Mouse (Mus musculus): ENCODE data around the gene Nipsnap3b. TPM values are rescaled to one million over a fixed set of nuclear protein-coding genes. Genes with fewer than 3 reads are reported as not detected.

The Nipsnap3b gene
- total RNA-seq (2021): 10 to 100 TPM; 14.4 to 17.6 TPM

DNA sequence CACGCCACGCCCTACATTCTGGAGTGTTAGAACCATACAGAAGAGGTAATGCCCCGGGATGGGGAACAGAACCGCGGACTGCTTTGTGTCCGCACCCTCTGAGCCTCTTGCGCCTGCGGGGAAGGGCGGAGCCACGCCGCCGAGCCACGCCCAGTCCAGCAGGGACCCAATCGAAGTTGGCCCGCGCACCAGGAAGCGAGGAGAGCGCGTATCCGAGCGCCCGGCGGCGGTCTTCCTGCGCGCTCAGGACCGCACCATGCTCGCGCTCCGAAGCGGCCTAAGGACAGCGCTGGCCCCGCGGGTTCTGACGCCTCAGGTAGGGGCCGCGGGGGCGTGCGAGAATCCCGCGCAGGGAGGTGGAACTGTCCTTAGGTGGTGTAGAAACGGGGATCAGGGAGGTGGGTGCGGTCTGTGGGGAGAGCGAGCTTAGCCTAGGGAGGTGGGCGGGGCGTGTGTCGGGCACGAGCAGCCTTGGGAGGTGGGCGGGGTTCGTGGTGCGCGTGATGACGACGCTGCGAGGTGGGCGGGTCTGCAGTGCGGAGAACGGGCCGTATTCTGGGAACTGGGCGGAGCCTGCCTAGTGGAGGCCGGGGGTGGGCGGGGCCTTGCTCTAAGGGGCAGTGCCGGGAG lies at the start of gene Nipsnap3b:
Gene Nipsnap3b (plus strand): TSS at position 149 of the 630 bp plus-strand sequence.
- DNase-seq (ENCODE audit: extremely low spot score in 1 of 2, low spot score in 1 of 2): peak; percentile 87 to 97

DNA sequence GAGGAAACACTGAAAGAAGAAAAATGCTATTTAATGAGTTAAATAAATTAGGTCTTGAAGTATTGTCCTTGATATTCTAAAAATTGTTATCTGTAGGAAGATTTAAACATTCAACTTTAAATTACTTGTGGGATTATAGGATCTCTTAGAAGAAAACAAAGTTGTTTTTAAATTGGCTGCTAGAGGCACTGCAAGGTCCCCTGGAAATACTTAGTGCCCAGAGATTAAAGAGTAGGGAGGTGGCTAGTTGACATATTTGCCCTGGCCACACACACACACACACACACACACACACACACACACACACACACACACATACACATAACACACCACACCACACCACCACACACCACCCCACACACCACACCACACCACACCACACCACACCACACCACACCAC lies 47.4 kb upstream of the Nipsnap3b start, which contains the start of gene Olfr270:
Gene Olfr270 (plus strand): TSS at position 301 of the 400 bp plus-strand sequence.
- no peak for DNase-seq (ENCODE audit: extremely low spot score in 1 of 2, low spot score in 1 of 2)

- no peak for DNase-seq (ENCODE audit: extremely low spot score in 1 of 2, low spot score in 1 of 2)
Observed at GRCm38 (mm10) chr4:52985216-52985615, 26.5 kb upstream of the Nipsnap3b start.

GRCm38 (mm10) chr4:52986266-52986665 lies 25.4 kb upstream of the Nipsnap3b start:
- DNase-seq (ENCODE audit: extremely low spot score in 1 of 2, low spot score in 1 of 2): no peak

DNA sequence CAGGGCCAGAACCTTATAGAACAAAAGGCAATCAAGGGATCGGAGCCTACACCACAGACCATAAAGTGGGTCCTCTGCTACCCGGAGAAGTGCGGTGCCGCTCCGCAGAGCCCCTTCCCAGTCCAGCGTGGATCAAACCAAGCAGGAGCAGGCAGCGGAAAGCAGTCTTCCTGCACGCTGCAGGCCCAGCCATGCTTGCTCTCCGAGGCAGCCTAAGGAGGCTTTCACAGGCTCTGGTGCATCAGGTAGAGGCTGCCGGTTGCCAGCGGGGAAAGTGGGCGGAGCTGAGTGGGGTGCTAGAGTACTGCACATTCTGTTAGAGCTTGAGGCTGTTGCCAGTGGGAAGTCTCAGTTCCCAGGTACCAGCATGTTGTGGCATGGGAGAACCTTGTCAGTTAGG lies 22.4 kb upstream of the Nipsnap3b start, which contains the start of gene Nipsnap3a:
Gene Nipsnap3a (plus strand): TSS at position 25 of the 400 bp plus-strand sequence.
- DNase-seq (ENCODE audit: extremely low spot score in 1 of 2, low spot score in 1 of 2): no peak

DNA sequence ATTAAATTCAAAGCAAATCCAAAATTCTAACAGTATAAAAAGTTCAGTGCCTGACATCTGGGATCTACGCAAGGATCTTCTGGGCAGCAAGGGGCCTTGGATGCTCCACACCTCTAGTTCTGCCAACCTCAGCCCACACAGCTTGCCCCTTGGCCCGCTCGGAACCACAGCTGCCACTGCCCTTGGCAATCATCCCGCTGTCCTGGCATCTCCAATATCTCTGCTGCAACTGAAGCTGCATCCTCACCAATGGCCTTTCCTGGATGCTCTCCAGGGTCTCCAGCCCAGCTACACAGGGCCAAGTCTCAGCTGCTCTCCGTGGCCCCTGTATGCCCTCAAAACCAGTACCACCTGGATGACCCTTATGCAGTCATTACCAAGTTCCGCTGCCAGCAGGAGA lies 12.2 kb upstream of the Nipsnap3b start:
- DNase-seq (ENCODE audit: extremely low spot score in 1 of 2, low spot score in 1 of 2): no peak

GRCm38 (mm10) chr4:53000154-53000553 lies 11.5 kb upstream of the Nipsnap3b start:
- DNase-seq (ENCODE audit: extremely low spot score in 1 of 2, low spot score in 1 of 2): no peak

DNA sequence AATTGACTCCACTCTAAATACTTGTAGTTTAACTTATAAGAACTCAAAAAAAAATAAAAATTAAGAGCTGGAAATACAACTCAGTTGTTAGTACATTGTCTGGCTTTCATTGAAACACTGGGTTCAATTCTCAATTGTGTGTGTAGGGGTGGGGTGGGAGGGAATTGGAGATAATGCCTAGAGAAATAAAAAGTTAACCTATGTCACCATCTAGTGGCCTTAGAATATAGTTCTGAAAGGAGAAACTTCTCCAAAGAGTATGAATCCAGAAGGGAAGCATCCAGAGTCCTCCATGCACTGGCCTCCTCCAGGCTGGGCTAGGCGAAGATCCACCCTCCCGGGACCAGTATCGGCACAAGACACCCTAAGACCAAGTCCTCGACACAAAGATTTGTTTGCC lies 2.5 kb upstream of the Nipsnap3b start:
- no peak for DNase-seq (ENCODE audit: extremely low spot score in 1 of 2, low spot score in 1 of 2)

DNA sequence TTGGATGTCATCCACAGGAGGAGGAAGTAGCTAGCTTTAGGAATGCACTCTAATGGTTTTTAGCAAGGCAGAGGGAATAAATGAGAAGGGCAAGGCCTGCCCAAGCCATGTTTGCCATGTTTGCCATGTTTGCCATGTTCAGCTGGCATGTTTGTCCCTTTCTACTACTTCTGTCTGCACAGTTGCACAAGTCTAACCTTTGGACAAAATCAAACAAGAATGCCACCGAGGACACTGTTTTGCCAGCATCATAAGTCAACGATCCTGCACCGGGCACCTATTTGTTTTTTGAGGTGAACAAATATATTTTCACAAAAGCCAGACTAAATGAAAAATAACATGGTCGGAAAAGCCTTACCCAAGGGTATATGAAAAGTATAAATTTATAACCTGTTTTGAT lies 1.8 kb upstream of the Nipsnap3b start:
- DNase-seq (ENCODE audit: extremely low spot score in 1 of 2, low spot score in 1 of 2): no peak

DNA sequence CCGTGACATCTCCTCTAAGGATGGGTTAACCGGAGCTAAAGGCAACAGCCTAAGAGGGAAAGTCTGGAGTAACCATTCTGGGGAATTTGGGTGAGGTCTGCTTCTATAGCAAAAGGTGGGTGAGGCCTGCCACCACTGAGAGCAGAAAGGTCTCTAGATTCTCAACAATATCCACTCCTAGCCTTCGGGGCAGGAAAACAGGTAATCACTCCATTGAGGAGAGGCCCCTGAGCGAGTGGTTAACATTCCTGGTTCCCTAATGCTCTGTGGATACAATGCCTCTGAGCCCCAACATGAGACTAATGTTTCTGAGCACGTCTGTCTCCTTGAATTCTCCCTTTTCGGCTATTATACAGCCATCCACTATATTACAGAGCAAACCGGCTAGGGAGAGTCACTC lies 2.7 kb downstream of the Nipsnap3b start:
- no peak for DNase-seq (ENCODE audit: extremely low spot score in 1 of 2, low spot score in 1 of 2)

GRCm38 (mm10) chr4:53015024-53015423 lies 3.3 kb downstream of the Nipsnap3b start:
- no peak for DNase-seq (ENCODE audit: extremely low spot score in 1 of 2, low spot score in 1 of 2)

DNA sequence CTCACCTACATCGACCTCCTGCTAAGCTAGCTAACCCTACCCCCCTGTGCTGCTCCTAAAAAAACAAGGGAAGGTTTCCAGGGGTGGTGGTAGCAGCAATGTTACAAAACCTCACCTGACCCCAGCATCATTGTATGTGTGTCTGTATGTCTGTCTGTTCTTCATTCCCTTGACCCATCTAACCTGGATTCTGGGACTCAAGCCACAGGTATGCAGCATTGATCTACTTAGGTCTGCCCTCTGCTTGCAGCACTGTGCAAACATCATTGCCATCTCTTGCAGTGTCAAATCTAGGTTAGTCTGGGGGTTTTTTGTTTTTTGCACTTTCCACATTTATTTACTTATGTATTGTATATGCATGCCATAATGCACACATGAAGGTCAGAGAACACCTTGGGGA lies 6.7 kb downstream of the Nipsnap3b start:
- no peak for DNase-seq (ENCODE audit: extremely low spot score in 1 of 2, low spot score in 1 of 2)

DNA sequence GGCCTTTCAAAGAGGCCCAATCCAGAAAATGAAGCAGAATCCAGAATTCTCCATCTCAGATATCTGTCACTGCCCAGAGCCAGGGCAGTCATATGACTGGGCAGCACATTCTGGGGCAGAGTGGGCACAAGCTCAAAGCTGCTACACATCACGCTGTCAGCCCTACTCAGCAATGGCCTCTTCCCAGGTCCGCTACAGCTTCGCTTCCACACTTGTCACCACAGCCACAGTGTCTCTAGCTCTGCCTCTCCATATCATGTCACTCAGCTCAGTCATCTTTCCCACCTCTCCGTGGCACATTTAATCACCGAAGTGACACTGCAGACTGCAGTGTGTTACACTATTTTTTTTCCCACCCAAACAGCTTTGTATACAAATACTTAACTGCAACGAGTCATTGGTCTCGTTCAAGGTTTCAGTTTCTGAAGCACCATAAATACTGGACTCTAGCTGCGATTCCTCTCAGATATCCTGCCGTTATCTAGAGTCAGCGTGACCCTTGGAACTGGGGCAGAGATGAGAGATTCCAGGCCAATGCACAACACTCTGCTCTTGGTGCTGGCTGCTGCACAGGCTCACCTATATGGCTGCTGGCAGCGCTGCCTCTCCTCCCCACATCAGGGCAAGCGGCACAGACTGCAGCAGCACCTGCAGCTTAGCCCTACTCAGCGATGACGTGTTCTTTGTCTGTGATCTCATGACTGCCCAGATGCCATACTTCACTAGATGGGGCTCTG lies 11.7 kb downstream of the Nipsnap3b start:
- no peak for DNase-seq (ENCODE audit: extremely low spot score in 1 of 2, low spot score in 1 of 2)

GRCm38 (mm10) chr4:53024397-53024796 lies 12.7 kb downstream of the Nipsnap3b start:
- no peak for DNase-seq (ENCODE audit: extremely low spot score in 1 of 2, low spot score in 1 of 2)

DNA sequence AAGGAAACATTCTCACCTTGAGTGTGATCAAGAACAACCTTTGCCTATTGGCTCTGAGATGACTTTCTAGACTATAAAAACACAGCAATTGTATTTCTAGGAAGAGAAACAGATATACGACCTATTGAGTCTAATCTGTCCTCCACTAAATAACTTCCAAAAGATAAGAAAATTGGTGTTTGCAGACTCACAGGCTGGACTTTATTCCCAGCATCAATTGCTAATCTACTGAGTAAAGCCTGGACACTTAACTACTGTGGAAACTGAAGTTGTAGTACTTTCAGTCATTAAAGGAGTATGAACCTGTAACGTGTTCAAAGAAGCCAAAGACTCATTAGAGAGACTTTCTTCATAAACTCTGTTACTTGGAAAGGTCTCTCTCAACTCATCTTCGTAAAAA lies 16.1 kb downstream of the Nipsnap3b start:
- no peak for DNase-seq (ENCODE audit: extremely low spot score in 1 of 2, low spot score in 1 of 2)

DNA sequence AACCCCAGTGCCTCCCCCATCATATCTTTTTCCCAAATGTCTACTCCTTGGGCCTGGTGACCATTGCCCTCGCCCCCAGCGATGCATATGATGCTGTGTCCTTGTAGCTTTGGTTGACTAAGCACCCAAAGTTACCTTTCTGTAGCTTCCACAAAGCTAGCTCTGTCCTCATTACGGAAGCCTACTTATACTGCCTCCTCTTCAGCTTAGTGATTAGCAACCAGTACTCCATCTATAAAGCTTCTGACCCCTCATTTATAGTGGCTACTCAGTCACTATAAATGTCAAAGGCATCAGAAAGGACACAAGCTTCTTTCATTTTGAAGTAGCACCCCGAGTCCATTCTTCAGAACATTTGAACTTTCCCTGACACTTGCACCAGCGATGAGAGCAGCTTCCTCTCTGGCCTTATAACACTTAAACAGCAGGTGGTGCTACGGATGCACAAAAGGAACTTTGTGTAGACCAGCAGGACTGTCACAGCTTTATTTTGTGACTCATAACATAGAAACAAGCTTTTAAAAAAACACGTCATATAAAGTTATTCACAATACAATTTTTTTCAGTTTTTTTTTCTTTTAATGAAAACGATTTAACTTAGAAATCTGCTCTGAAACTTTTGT lies 18.8 kb downstream of the Nipsnap3b start:
- no peak for DNase-seq (ENCODE audit: extremely low spot score in 1 of 2, low spot score in 1 of 2)

DNA sequence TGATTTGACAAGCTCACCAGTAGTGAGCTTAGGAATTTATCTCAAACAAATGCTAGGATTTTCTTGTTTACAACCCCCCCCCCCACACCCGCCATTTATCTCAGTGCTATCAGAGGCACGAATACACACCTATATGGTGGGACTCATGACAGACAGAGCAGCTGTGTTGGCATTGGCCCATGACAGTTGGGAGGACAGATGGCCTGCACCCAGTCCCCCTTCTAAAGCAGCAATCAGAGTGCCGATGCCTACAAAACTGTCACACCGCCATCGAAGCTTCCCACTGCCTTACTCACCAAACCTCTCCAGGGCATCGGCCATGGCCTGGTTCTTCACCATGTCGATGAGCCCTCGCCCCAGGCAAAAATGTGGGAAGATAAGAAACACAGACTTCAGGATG lies 32.1 kb downstream of the Nipsnap3b start:
- DNase-seq (ENCODE audit: extremely low spot score in 1 of 2, low spot score in 1 of 2): peak in 1 of 2 experiments; percentile 44

- DNase-seq (ENCODE audit: extremely low spot score in 1 of 2, low spot score in 1 of 2): no peak
Observed at GRCm38 (mm10) chr4:53045807-53046206, 34.1 kb downstream of the Nipsnap3b start.

DNA sequence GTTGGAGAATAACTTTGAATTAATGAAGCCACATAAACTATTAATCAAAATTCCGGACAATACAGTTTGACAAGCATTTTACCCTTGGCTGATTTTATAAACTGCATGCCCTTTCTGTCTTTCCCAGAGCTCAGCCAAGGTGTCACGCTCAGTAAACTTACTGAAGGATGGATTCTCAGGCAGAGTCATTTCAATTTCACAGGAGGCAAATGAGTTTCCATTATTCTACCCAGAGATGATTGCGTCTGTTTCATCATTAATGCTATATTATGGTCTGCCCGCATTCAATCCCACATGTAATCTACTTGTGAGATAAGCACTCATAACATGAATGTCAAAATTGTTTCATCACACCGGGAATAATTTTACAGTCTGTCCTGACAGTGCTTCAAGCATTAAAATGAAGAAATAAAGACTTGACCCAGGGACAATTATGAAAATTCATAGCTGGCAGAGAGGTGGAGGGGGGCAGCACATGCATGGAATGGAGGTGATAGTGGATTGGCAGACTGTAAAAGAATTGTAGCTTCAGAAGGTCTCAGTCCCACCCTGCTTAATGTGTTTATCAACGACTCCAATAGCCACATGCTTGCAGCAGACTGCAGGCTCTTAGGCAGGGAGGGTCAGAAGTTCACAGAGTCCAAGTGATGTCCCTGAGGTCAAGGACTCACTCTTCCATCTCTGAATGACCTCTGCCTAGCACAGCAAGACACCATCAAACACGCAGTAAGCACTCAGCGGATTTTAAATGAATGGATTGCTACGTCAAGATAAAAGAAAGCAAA lies 34.8 kb downstream of the Nipsnap3b start:
- DNase-seq (ENCODE audit: extremely low spot score in 1 of 2, low spot score in 1 of 2): no peak

DNA sequence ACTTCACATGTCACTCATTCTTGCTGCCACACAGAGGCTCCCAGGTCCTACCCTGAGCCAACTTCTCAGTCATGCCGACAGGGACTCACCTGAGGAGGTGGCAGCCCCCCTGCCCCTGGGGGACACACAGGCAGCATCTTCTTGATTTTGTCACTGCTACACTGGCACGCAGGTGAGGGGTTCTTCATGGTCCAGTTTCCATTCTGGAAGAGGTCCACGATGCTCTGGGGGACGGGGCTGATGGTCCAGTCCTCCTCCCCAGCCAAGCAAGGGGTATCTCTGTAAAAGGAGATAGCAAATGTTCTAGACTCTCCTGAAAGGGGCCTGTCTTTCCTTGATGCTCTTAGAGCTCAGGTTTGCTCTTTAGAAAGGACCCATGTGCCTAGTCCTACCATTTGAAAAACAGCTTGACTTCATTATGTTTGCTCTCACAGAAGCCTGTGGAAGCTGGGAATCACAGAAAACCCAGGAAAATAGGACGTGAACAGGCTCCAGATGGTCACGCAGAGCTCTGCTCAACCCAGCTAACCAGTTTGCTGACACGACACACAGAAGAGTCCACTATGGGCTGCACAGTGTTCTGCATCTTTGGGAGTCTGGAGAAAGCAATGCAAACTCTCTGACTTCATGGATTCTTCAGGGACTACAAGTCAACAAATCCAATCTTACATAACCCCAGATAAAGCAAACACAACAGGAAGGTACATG lies 50.8 kb downstream of the Nipsnap3b start:
- no peak for DNase-seq (ENCODE audit: extremely low spot score in 1 of 2, low spot score in 1 of 2)

Measured in layer of hippocampus, postnatal 25 days (tissue).